Mouse (Mus musculus): ENCODE data around the gene Rbm4. TPM values are rescaled to one million over a fixed set of nuclear protein-coding genes. Genes with fewer than 3 reads are reported as not detected.

Rbm4 gene
- polyA plus RNA-seq, 1 experiment from 2014 or later: 69.6 TPM

- ATAC-seq (ENCODE audit: low FRiP score, low TSS enrichment): no peak
- H3K4me3 ChIP-seq (ENCODE audit: low read length): no peak overlapping the region
- H3K36me3 ChIP-seq (ENCODE audit: control insufficient read depth, insufficient read depth, low read length): no peaks in the 10 kb centered on the region
- WGBS: 88% methylated on average over 6 of the region's 6 CpGs
- no peaks in the 10 kb centered on the region for H3K4me1 ChIP-seq (ENCODE audit: control insufficient read depth, insufficient read depth, low read length)
- H3K9me3 ChIP-seq (ENCODE audit: control insufficient read depth, low read length): no peaks in the 10 kb centered on the region
- no peak overlapping the region for H3K4me2 ChIP-seq (replicated peaks; ENCODE audit: low read depth, low read length)
- H3K27ac ChIP-seq (ENCODE audit: low read depth, low read length): no peak overlapping the region
- no peaks in the 10 kb centered on the region for H3K27me3 ChIP-seq (ENCODE audit: control insufficient read depth, insufficient read depth, low read length)
- H3K9ac ChIP-seq (ENCODE audit: low read depth, low read length): no peak overlapping the region
Measured at GRCm38 (mm10) chr19:4749975-4750374, 43.7 kb downstream of the Rbm4 start.

- no peak for ATAC-seq (ENCODE audit: low FRiP score, low TSS enrichment)
- WGBS: 80% methylated on average over 10 of the region's 10 CpGs
- H3K27me3 ChIP-seq (ENCODE audit: control insufficient read depth, insufficient read depth, low read length): no peaks in the 10 kb centered on the region
Measured at GRCm38 (mm10) chr19:4748493-4748892, 45.2 kb downstream of the Rbm4 start.

GRCm38 (mm10) chr19:4747631-4748312 is 45.9 kb downstream of the Rbm4 start:
- Histone ChIP-seq H3K4me1 (ENCODE audit: control insufficient read depth, insufficient read depth, low read length) (0 out of 2 replicates have a peak, but pooled peaks cover 3% of the 10 kb centered on the region), H3K4me2 (replicated peaks; ENCODE audit: low read depth, low read length) (no peak overlapping the region), H3K9me3 (ENCODE audit: control insufficient read depth, low read length) (no peaks in the 10 kb centered on the region), H3K4me3 (ENCODE audit: low read length) (no peak overlapping the region), H3K27me3 (ENCODE audit: control insufficient read depth, insufficient read depth, low read length) (no peaks in the 10 kb centered on the region), H3K9ac (ENCODE audit: low read depth, low read length) (no peak overlapping the region), H3K36me3 (ENCODE audit: control insufficient read depth, insufficient read depth, low read length) (0 out of 2 replicates have a peak, but pooled peaks cover 3% of the 10 kb centered on the region), H3K27ac (ENCODE audit: low read depth, low read length) (no peak overlapping the region)
- ATAC-seq (ENCODE audit: low FRiP score, low TSS enrichment): no peak
- WGBS: 93% methylated on average over 9 of the region's 9 CpGs

More at GRCm38 (mm10) chr19:4748493-4748892, 45.2 kb downstream of the Rbm4 start:
- Histone ChIP-seq H3K9me3 (ENCODE audit: control insufficient read depth, low read length) (no peaks in the 10 kb centered on the region), H3K36me3 (ENCODE audit: control insufficient read depth, insufficient read depth, low read length) (0 out of 2 replicates have a peak, but pooled peaks cover 3% of the 10 kb centered on the region), H3K9ac (ENCODE audit: low read depth, low read length) (no peak overlapping the region), H3K4me3 (ENCODE audit: low read length) (no peak overlapping the region), H3K27ac (ENCODE audit: low read depth, low read length) (no peak overlapping the region), H3K4me1 (ENCODE audit: control insufficient read depth, insufficient read depth, low read length) (0 out of 2 replicates have a peak, but pooled peaks cover 3% of the 10 kb centered on the region), H3K4me2 (replicated peaks; ENCODE audit: low read depth, low read length) (no peak overlapping the region)

- no peaks in the 10 kb centered on the region for H3K27me3 ChIP-seq (ENCODE audit: control insufficient read depth, insufficient read depth, low read length)
- no peak overlapping the region for H3K4me2 ChIP-seq (replicated peaks; ENCODE audit: low read depth, low read length)
- H3K36me3 ChIP-seq (ENCODE audit: control insufficient read depth, insufficient read depth, low read length): 0 out of 2 replicates have a peak, but pooled peaks cover 3% of the 10 kb centered on the region
- no peak overlapping the region for H3K27ac ChIP-seq (ENCODE audit: low read depth, low read length)
- H3K4me1 ChIP-seq (ENCODE audit: control insufficient read depth, insufficient read depth, low read length): 0 out of 2 replicates have a peak, but pooled peaks cover 3% of the 10 kb centered on the region
- H3K9me3 ChIP-seq (ENCODE audit: control insufficient read depth, low read length): no peaks in the 10 kb centered on the region
- H3K9ac ChIP-seq (ENCODE audit: low read depth, low read length): no peak overlapping the region
- WGBS: 84% methylated on average over 14 of the region's 14 CpGs
- no peak for ATAC-seq (ENCODE audit: low FRiP score, low TSS enrichment)
- H3K4me3 ChIP-seq (ENCODE audit: low read length): no peak overlapping the region
Measured at GRCm38 (mm10) chr19:4746611-4747010, 47.1 kb downstream of the Rbm4 start.

GRCm38 (mm10) chr19:4745681-4746080 is 48.0 kb downstream of the Rbm4 start:
- H3K36me3 ChIP-seq (ENCODE audit: control insufficient read depth, insufficient read depth, low read length): 0 out of 2 replicates have a peak, but pooled peaks cover 3% of the 10 kb centered on the region
- no peak for ATAC-seq (ENCODE audit: low FRiP score, low TSS enrichment)

GRCm38 (mm10) chr19:4745057-4745456 is 48.6 kb downstream of the Rbm4 start:
- no peak overlapping the region for H3K4me3 ChIP-seq (ENCODE audit: low read length)
- 0 out of 2 replicates have a peak, but pooled peaks cover 3% of the 10 kb centered on the region for H3K4me1 ChIP-seq (ENCODE audit: control insufficient read depth, insufficient read depth, low read length)
- no peaks in the 10 kb centered on the region for H3K9me3 ChIP-seq (ENCODE audit: control insufficient read depth, low read length)
- no peak overlapping the region for H3K4me2 ChIP-seq (replicated peaks; ENCODE audit: low read depth, low read length)
- no peak overlapping the region for H3K27ac ChIP-seq (ENCODE audit: low read depth, low read length)
- no peak for ATAC-seq (ENCODE audit: low FRiP score, low TSS enrichment)
- 0 out of 2 replicates have a peak, but pooled peaks cover 3% of the 10 kb centered on the region for H3K36me3 ChIP-seq (ENCODE audit: control insufficient read depth, insufficient read depth, low read length)
- H3K9ac ChIP-seq (ENCODE audit: low read depth, low read length): no peak overlapping the region
- WGBS: 65% methylated on average over 9 of the region's 9 CpGs
- no peaks in the 10 kb centered on the region for H3K27me3 ChIP-seq (ENCODE audit: control insufficient read depth, insufficient read depth, low read length)

More at GRCm38 (mm10) chr19:4745681-4746080, 48.0 kb downstream of the Rbm4 start:
- Histone ChIP-seq H3K9me3 (ENCODE audit: control insufficient read depth, low read length) (no peaks in the 10 kb centered on the region), H3K4me1 (ENCODE audit: control insufficient read depth, insufficient read depth, low read length) (0 out of 2 replicates have a peak, but pooled peaks cover 3% of the 10 kb centered on the region), H3K27ac (ENCODE audit: low read depth, low read length) (no peak overlapping the region), H3K4me2 (replicated peaks; ENCODE audit: low read depth, low read length) (no peak overlapping the region), H3K4me3 (ENCODE audit: low read length) (no peak overlapping the region), H3K27me3 (ENCODE audit: control insufficient read depth, insufficient read depth, low read length) (no peaks in the 10 kb centered on the region), H3K9ac (ENCODE audit: low read depth, low read length) (no peak overlapping the region)
- WGBS: 95% methylated on average over 10 of the region's 10 CpGs

GRCm38 (mm10) chr19:4744026-4744425 is 49.7 kb downstream of the Rbm4 start:
- Histone ChIP-seq H3K4me2 (replicated peaks; ENCODE audit: low read depth, low read length) (no peak overlapping the region), H3K9ac (ENCODE audit: low read depth, low read length) (no peak overlapping the region), H3K9me3 (ENCODE audit: control insufficient read depth, low read length) (no peaks in the 10 kb centered on the region), H3K36me3 (ENCODE audit: control insufficient read depth, insufficient read depth, low read length) (0 out of 2 replicates have a peak, but pooled peaks cover 3% of the 10 kb centered on the region), H3K4me3 (ENCODE audit: low read length) (no peak overlapping the region), H3K27me3 (ENCODE audit: control insufficient read depth, insufficient read depth, low read length) (no peaks in the 10 kb centered on the region), H3K4me1 (ENCODE audit: control insufficient read depth, insufficient read depth, low read length) (0 out of 2 replicates have a peak, but pooled peaks cover 3% of the 10 kb centered on the region), H3K27ac (ENCODE audit: low read depth, low read length) (no peak overlapping the region)
- ATAC-seq (ENCODE audit: low FRiP score, low TSS enrichment): no peak
- 74% methylated on average over 14 of the region's 14 CpGs for WGBS

- Histone ChIP-seq H3K27ac (ENCODE audit: low read depth, low read length) (no peak overlapping the region), H3K36me3 (ENCODE audit: control insufficient read depth, insufficient read depth, low read length) (0 out of 2 replicates have a peak, but pooled peaks cover 3% of the 10 kb centered on the region), H3K9me3 (ENCODE audit: control insufficient read depth, low read length) (no peaks in the 10 kb centered on the region), H3K4me1 (ENCODE audit: control insufficient read depth, insufficient read depth, low read length) (0 out of 2 replicates have a peak, but pooled peaks cover 3% of the 10 kb centered on the region), H3K9ac (ENCODE audit: low read depth, low read length) (no peak overlapping the region), H3K27me3 (ENCODE audit: control insufficient read depth, insufficient read depth, low read length) (no peaks in the 10 kb centered on the region), H3K4me3 (ENCODE audit: low read length) (no peak overlapping the region), H3K4me2 (replicated peaks; ENCODE audit: low read depth, low read length) (no peak overlapping the region)
- no peak for ATAC-seq (ENCODE audit: low FRiP score, low TSS enrichment)
- 38% methylated on average over 5 of the region's 5 CpGs for WGBS
Measured at GRCm38 (mm10) chr19:4743524-4743923, 50.2 kb downstream of the Rbm4 start.

- Histone ChIP-seq H3K36me3 (ENCODE audit: control insufficient read depth, insufficient read depth, low read length) (0 out of 2 replicates have a peak, but pooled peaks cover 3% of the 10 kb centered on the region), H3K9ac (ENCODE audit: low read depth, low read length) (no peak overlapping the region), H3K9me3 (ENCODE audit: control insufficient read depth, low read length) (no peaks in the 10 kb centered on the region), H3K27ac (ENCODE audit: low read depth, low read length) (no peak overlapping the region), H3K27me3 (ENCODE audit: control insufficient read depth, insufficient read depth, low read length) (no peaks in the 10 kb centered on the region), H3K4me1 (ENCODE audit: control insufficient read depth, insufficient read depth, low read length) (0 out of 2 replicates have a peak, but pooled peaks cover 3% of the 10 kb centered on the region), H3K4me3 (ENCODE audit: low read length) (no peak overlapping the region), H3K4me2 (replicated peaks; ENCODE audit: low read depth, low read length) (no peak overlapping the region)
- no peak for ATAC-seq (ENCODE audit: low FRiP score, low TSS enrichment)
- 89% methylated on average over 6 of the region's 6 CpGs for WGBS
Measured at GRCm38 (mm10) chr19:4742229-4742628, 51.5 kb downstream of the Rbm4 start.

All from kidney, embryonic 14.5 days (tissue).